Comparison of ENCODE assay signal across 22 mouse cellular contexts in genomic region chr5:105615871-105616454, GRCm38 (mm10).
DNase-seq lines count a peak whose midpoint lies in the region; ATAC-seq and TF ChIP-seq lines count a peak whose summit lies in the region.
"Had no signal": no experiment of that assay in that cellular context is flagged by ENCODE, and none has a peak within 500 bp of the region (broad histone marks: within the 10 kb centered on the region; RNA-seq: fewer than 3 reads in every experiment).

No protein-coding gene starts in this region.

- H3K27me3 ChIP-seq in lung, embryonic 16.5 days (ENCODE audit: control insufficient read depth, insufficient read depth, low read depth, low read length): no peaks in the 10 kb centered on the region
- H3K27me3 ChIP-seq in small intestine, adult 2 months (ENCODE audit: control insufficient read depth, insufficient read depth, low read length): no peaks in the 10 kb centered on the region
- H3K27me3 ChIP-seq: embryonic facial prominence, embryonic 12.5 days; heart, embryonic 13.5 days; hindbrain, embryonic 12.5 days had no signal

- H3K27ac ChIP-seq in lung, embryonic 16.5 days (ENCODE audit: low read length): peak overlapping the region; percentile 12; the same call in 1 of the 2 replicates
- 0 out of 2 replicates have a peak overlapping the region, but pooled peaks have one; percentile 27 for H3K27ac ChIP-seq in small intestine, adult 2 months (ENCODE audit: insufficient read depth, low read depth, low read length)
- H3K27ac ChIP-seq: embryonic facial prominence, embryonic 12.5 days; heart, embryonic 13.5 days; hindbrain, embryonic 12.5 days; left cerebral cortex, adult 2 months; limb, embryonic 10.5 days had no signal

- WGBS in lung, embryonic 16.5 days: 46% methylated on average over 7 of the region's 7 CpGs
- WGBS in small intestine, adult 2 months: 56% methylated on average over 7 of the region's 7 CpGs

- H3K9ac ChIP-seq in lung, embryonic 16.5 days (ENCODE audit: low read length): no peak overlapping the region
- H3K9ac ChIP-seq: embryonic facial prominence, embryonic 12.5 days; heart, embryonic 13.5 days; hindbrain, embryonic 12.5 days had no signal

- no peak overlapping the region for H3K4me3 ChIP-seq in lung, embryonic 16.5 days (ENCODE audit: low read length)
- no peak overlapping the region for H3K4me3 ChIP-seq in small intestine, adult 2 months (ENCODE audit: low read depth, low read length)
- H3K4me3 ChIP-seq: embryonic facial prominence, embryonic 12.5 days; erythroblast, embryonic 14.5 days; heart, embryonic 13.5 days; hindbrain, embryonic 12.5 days; left cerebral cortex, adult 2 months; limb, embryonic 10.5 days had no signal

- no peak for TF ChIP-seq CTCF in small intestine, adult 2 months (IDR thresholded peaks at IDR 0.05; ENCODE audit: extremely low read depth, insufficient read length, insufficient replicate concordance, low read depth, low read length)

- H3K4me1 ChIP-seq in lung, embryonic 16.5 days (replicated peaks; ENCODE audit: control insufficient read depth, insufficient read depth, low read length): peaks cover 10% of the 10 kb centered on the region; the same call in 1 of the 2 replicates
- peaks cover 7% of the 10 kb centered on the region for H3K4me1 ChIP-seq in small intestine, adult 2 months (ENCODE audit: control insufficient read depth, insufficient read depth, insufficient read length, low read length)

- no peak for ATAC-seq in lung, embryonic 16.5 days (ENCODE audit: low read depth)
- ATAC-seq: forebrain, embryonic 14.5 days; midbrain, embryonic 16.5 days had no signal

- DNase-seq in lung, postnatal 10 days: no peak
- peak; percentile 46 for DNase-seq in T-cell, adult 2 months (ENCODE audit: low spot score)
- DNase-seq in thymus, postnatal 36 days: peak; percentile 56 to 63
- DNase-seq in right cerebral cortex, postnatal 36 days (ENCODE audit: low spot score in 2 of 2): no peak
- no peak for DNase-seq in neural tube, embryonic 10.5 days (ENCODE audit: extremely low spot score, low spot score)
- no peak for DNase-seq in heart, postnatal 14 days
- DNase-seq: cerebellum, adult 9-10 months; kidney, adult 8-10 months; kidney, postnatal 36 days; layer of hippocampus, adult 9-11 months; lung, adult 18-20 months; right cerebral cortex, adult 18-20 months had no signal

- intact Hi-C loops in heart, postnatal 14 days (cut with DNase I): no loop called here

- no peaks in the 10 kb centered on the region for H3K36me3 ChIP-seq in lung, embryonic 16.5 days (ENCODE audit: control insufficient read depth, insufficient read depth, low read length)
- H3K36me3 ChIP-seq in small intestine, adult 2 months (ENCODE audit: control insufficient read depth, insufficient read depth, low read length): no peaks in the 10 kb centered on the region
- H3K36me3 ChIP-seq: embryonic facial prominence, embryonic 12.5 days; hindbrain, embryonic 12.5 days; limb, embryonic 10.5 days had no signal

- TF ChIP-seq POLR2A in small intestine, adult 2 months (IDR thresholded peaks at IDR 0.05; ENCODE audit: low read depth, low read length): no peak

- no peak overlapping the region for H3K4me2 ChIP-seq in lung, embryonic 16.5 days (ENCODE audit: low read depth, low read length)
- H3K4me2 ChIP-seq: embryonic facial prominence, embryonic 12.5 days; heart, embryonic 13.5 days; hindbrain, embryonic 12.5 days had no signal

- H3K9me3 ChIP-seq in lung, embryonic 16.5 days (ENCODE audit: control insufficient read depth, low read length): no peaks in the 10 kb centered on the region
- H3K9me3 ChIP-seq: embryonic facial prominence, embryonic 12.5 days; heart, embryonic 13.5 days; hindbrain, embryonic 12.5 days; limb, embryonic 10.5 days had no signal

Comparison
In these comparisons a context has a peak if more than half of its experiments do, and no peak if none do; other contexts are left out.
1. DNase-seq: peak in T-cell, adult 2 months (single experiment) and thymus, postnatal 36 days (2 of 2); none in lung, postnatal 10 days (single experiment), right cerebral cortex, postnatal 36 days (0 of 2), neural tube, embryonic 10.5 days (single experiment) and heart, postnatal 14 days (0 of 2).